Mouse (Mus musculus) liver, embryonic 12.5 days (tissue): ENCODE measurements at regions not wholly inside any gene's neighbourhood (a gene's known extent, or its start where the extent isn't known, plus 50 kb on each side); places are given as distances from the start of the nearest gene placed in this dataset.

Experiments
- ATAC-seq: fragments of 200-750 bp; cut with Nextera tagmentation; 2 replicates; pipeline ENCODE4 v1.8.0; 2017; ENCODE audit warnings: moderate number of reproducible peaks, mild to moderate bottlenecking, moderate library complexity
- H3K27ac ChIP-seq: fragments of 300-500 bp; sonication (generic); 2 replicates; pipeline ENCODE4 v1.5.1; 2016; ENCODE audit warnings: mild to moderate bottlenecking
- H3K27me3 ChIP-seq: fragments of 300-500 bp; sonication (generic); replicated peaks from 2 replicates; pipeline ENCODE4 v1.6.1; 2016; ENCODE audit warnings: mild to moderate bottlenecking, moderate library complexity
- H3K36me3 ChIP-seq: fragments of 300-500 bp; sonication (generic); 2 replicates; pipeline ENCODE4 v1.6.1; 2016; ENCODE audit warnings: mild to moderate bottlenecking, moderate library complexity
- H3K4me1 ChIP-seq: fragments of 300-500 bp; sonication (generic); 2 replicates; pipeline ENCODE4 v1.6.1; 2016
- H3K4me2 ChIP-seq: fragments of 300-500 bp; sonication (generic); 2 replicates; pipeline ENCODE4 v1.6.1; 2016; ENCODE audit warnings: mild to moderate bottlenecking, moderate library complexity
- H3K4me3 ChIP-seq: fragments of 300-500 bp; sonication (generic); 2 replicates; pipeline ENCODE4 v1.5.1; 2016; ENCODE audit warnings: mild to moderate bottlenecking, moderate library complexity
- H3K9ac ChIP-seq: fragments of 300-500 bp; sonication (generic); 2 replicates; pipeline ENCODE4 v1.6.1; 2016; ENCODE audit warnings: mild to moderate bottlenecking, moderate library complexity
- H3K9me3 ChIP-seq: fragments of 300-500 bp; sonication (generic); replicated peaks from 2 replicates; pipeline ENCODE4 v1.6.1; 2016; ENCODE audit warnings: mild to moderate bottlenecking, moderate library complexity
- WGBS: fragments of 180-500 bp; shearing (Covaris S2); methylation state at CpG from one replicate; pipeline ENCODE4 v1.1.7; 2016; ENCODE audit not compliant: insufficient replicate concordance; 5-methylcytosine and 5-hydroxymethylcytosine counted together

DNA sequence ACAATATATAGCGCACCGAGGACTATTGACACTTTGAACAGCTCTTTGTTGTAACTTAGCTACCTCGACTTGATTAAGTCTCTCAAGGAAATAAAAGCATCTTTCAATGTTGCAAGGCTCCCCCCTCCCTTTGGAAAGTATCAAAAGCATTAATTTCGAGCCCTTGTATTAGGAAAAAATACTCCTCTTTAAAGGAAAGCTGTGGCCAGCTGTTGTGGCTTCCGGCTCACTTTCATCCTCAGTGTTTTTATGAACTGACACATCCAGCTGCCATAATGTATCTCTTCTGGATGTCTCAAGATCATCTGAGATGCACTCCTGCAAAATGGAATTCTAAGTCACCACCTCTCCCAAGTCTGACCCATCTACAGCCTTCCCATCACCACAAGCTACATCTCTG, 199.6 kb upstream of the Nabp1 start:
- 61% methylated on average over 5 of the region's 5 CpGs for whole genome bisulfite sequencing
- Histone ChIP-seq H3K27me3 (no peaks in the 10 kb centered on the region), H3K36me3 (no peaks in the 10 kb centered on the region), H3K9me3 (no peaks in the 10 kb centered on the region), H3K4me1 (no peaks in the 10 kb centered on the region), H3K9ac (no peak overlapping the region), H3K27ac (no peak overlapping the region), H3K4me3 (no peak overlapping the region), H3K4me2 (no peak overlapping the region)
- ATAC-seq, result no peak

DNA sequence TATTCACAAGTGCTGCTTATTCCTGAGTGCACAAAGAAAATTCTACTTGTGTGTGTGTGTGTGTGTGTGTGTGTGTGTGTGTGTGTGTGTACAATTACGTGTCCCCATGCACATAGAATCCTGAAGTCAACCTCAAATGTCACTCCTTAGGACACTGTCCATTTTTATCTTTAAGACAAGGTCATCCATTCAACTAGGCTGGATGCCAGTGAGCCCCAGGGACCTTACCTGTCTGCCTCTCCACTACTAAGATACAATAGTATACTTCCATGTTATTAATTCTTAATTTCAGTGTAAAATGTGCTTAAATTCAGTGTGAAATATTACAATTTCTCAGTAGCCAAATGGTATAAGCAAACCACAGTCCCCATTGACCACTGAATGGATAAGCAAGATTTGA, 193.5 kb upstream of the Nabp1 start:
- no peak overlapping the region for H3K9ac ChIP-seq
- no peak overlapping the region for H3K4me2 ChIP-seq
- 38% methylated on average over 1 of the region's 1 CpGs for WGBS
- H3K27ac ChIP-seq, result no peak overlapping the region
- no peak overlapping the region for H3K4me3 ChIP-seq
- no peak for ATAC-seq
- H3K27me3 ChIP-seq, result no peaks in the 10 kb centered on the region
- H3K9me3 ChIP-seq, result no peaks in the 10 kb centered on the region
- no peaks in the 10 kb centered on the region for H3K36me3 ChIP-seq
- H3K4me1 ChIP-seq, result no peaks in the 10 kb centered on the region

DNA sequence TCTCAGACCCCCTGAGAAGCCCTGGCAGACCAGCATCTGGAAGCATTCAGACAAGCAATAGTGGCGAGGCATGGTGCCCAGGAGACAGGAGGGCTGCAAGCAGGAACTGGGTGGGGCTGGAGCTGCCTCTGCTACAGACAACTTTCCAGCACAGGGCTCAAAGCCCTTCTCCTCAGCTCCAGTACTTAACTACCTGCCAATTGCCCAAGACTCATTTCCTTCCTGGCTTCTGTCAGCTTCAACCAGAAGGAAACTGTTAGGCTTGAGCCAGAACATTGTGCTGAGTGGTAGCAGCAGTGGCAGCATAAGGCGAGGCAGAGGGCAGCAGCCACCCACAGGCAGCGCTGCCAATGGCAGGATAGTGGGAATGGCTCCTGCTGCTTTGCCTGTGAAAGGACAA, 193.1 kb upstream of the Nabp1 start:
- Histone ChIP-seq H3K27me3 (no peaks in the 10 kb centered on the region), H3K36me3 (no peaks in the 10 kb centered on the region), H3K9me3 (no peaks in the 10 kb centered on the region), H3K4me1 (no peaks in the 10 kb centered on the region), H3K9ac (no peak overlapping the region), H3K4me3 (no peak overlapping the region), H3K27ac (no peak overlapping the region), H3K4me2 (no peak overlapping the region)
- 31% methylated on average over 3 of the region's 3 CpGs for WGBS
- no peak for ATAC-seq

DNA sequence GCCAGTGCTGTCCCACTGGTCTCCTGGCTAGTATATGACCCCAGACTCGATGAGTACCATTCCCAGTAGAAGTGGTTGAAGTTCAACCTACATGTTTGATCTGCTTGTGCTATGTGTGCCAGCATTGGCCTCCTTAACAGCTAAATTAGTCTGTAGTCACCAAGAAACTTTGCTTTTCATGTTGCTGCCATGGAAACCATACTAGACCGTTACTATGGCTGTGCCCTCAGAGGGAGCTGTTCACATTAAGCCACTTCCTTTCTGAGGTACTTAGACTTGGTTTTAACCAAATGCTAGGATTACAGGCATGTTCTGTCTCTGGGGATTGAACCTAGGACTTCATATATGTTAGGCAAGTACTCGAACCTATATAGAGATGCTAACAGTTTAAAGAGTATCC, 191.8 kb upstream of the Nabp1 start:
- WGBS, result 52% methylated on average over 3 of the region's 3 CpGs
- ATAC-seq, result no peak

DNA sequence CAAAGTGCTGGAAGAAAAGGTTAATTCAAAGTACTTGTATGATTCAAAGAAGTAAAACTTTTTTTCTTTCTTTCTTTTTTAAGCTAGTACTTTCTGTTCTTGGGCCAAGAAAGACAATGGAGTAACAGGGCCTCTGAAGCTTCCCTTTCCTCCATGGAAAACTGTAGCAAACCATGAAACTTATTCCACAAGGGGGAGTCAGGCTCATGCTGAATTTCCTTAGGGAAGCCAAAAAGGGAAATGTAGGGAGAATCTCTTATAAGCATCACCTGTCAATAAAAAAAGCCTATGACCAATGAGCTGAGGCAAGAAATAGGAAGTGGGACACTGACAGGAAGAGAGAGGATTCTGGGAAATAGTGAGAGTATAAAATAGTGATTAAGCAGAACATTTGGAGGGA, 190.7 kb upstream of the Nabp1 start:
- Histone ChIP-seq H3K9me3 (no peaks in the 10 kb centered on the region), H3K27me3 (no peaks in the 10 kb centered on the region)
- no peak for ATAC-seq

More for the DNA sequence above, 191.8 kb upstream of the Nabp1 start:
- Histone ChIP-seq H3K27me3 (no peaks in the 10 kb centered on the region), H3K9me3 (no peaks in the 10 kb centered on the region), H3K36me3 (no peaks in the 10 kb centered on the region), H3K4me2 (no peak overlapping the region), H3K4me1 (no peaks in the 10 kb centered on the region), H3K9ac (no peak overlapping the region), H3K27ac (no peak overlapping the region), H3K4me3 (no peak overlapping the region)

DNA sequence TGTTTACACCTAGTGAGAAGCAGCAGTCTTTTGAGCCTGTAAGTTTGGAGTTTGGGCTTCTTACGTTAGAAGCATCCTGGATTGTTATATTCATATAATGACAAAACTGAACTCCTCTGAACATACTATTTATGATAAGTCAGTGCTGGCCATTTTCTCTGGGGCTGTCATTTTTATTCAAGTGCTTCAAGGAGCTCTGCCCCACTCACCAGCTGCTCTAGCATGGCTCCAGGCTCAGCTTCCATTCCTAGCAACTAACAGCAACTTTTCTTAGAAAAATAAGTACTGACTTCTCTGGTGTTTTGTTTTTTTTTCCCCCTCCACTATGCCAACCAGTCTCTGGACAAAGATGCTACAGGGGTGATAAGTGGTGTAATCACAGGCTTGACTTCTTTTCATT, 182.3 kb upstream of the Nabp1 start:
- Histone ChIP-seq H3K4me3 (no peak overlapping the region), H3K9me3 (no peaks in the 10 kb centered on the region), H3K27me3 (no peaks in the 10 kb centered on the region), H3K9ac (no peak overlapping the region), H3K36me3 (no peaks in the 10 kb centered on the region), H3K27ac (no peak overlapping the region), H3K4me2 (no peak overlapping the region), H3K4me1 (no peaks in the 10 kb centered on the region)
- ATAC-seq, result no peak
- WGBS, result 77% methylated on average over 1 of the region's 1 CpGs

More for the DNA sequence above, 190.7 kb upstream of the Nabp1 start:
- Histone ChIP-seq H3K4me1 (no peaks in the 10 kb centered on the region), H3K36me3 (no peaks in the 10 kb centered on the region), H3K4me2 (no peak overlapping the region), H3K27ac (no peak overlapping the region), H3K9ac (no peak overlapping the region), H3K4me3 (no peak overlapping the region)

DNA sequence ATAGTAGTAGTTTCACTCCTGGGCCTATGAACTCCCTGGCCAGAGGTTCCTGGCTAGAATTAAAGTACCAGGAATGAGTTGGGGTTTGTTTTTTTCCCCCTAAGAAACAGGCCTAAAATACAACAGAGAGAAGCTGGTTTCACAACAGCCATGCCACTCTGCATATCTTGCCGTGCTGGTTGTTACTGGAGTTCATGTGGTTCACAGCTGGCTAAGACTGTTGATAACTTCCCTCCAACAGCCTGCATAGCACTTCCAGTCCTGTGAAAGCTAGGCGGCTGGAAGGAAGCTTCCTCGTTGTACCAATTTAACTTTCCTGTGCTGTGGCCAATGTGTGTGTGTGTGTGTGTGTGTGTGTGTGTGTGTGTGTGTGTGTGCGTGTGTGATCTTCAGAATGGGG, 179.0 kb upstream of the Nabp1 start:
- Histone ChIP-seq H3K9ac (no peak overlapping the region), H3K27me3 (no peaks in the 10 kb centered on the region), H3K4me2 (no peak overlapping the region), H3K9me3 (no peaks in the 10 kb centered on the region), H3K36me3 (no peaks in the 10 kb centered on the region), H3K4me1 (no peaks in the 10 kb centered on the region), H3K4me3 (no peak overlapping the region), H3K27ac (no peak overlapping the region)
- no peak for ATAC-seq
- WGBS, result 28% methylated on average over 4 of the region's 4 CpGs

DNA sequence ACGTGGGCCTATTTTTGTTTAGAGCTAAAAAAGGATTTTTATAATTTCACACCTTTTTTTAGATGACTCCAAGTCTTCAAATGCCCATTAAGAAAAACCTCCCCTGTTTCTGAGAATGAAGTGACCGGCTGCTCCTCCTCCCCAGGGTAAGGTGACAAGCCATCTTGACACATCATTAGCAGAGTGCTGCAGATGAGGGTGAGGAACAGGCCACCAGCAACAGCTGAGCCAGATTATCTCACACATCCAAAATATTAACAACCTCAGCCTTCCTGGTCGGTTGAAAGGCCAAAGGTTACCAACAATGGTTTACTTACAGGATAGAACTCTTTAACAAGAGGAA, 172.4 kb upstream of the Nabp1 start:
- no peak overlapping the region for H3K4me2 ChIP-seq
- H3K36me3 ChIP-seq, result no peaks in the 10 kb centered on the region
- no peak overlapping the region for H3K9ac ChIP-seq
- ATAC-seq, result no peak
- 35% methylated on average over 3 of the region's 3 CpGs for WGBS
- no peaks in the 10 kb centered on the region for H3K27me3 ChIP-seq
- no peaks in the 10 kb centered on the region for H3K9me3 ChIP-seq
- H3K4me1 ChIP-seq, result no peaks in the 10 kb centered on the region
- no peak overlapping the region for H3K4me3 ChIP-seq
- H3K27ac ChIP-seq, result no peak overlapping the region

DNA sequence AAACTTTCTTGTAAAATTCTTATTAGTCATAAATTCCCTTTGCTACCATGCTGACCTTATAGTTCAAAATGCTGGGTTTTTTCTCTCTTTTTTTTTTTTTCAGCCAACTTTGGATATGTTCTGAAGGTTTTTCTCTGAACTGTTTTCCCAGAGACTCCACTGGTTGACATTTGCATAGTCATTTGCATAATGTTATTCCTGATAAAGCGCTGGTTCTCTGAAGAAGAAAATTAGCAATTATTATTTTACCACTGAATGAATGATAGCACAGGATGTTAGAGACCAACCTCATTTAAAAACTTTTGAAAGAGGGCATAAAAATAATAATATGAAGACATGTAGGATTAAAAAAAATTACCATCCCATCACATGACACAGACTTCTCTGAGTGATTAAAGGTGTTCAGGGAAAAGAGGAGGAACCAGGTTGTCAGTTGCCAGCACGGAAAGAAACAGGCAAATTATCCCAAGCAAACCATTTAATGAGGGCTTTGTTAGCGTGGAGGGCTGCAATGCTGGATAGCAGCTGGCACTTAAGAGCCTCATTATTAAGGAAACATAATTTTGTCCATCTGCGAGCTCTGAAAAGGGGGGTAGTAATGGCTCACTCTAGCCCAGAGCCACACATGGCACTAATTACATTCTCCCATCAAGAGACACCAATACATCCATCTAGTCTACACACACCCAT, 171.9 kb upstream of the Nabp1 start:
- Histone ChIP-seq H3K4me1 (no peaks in the 10 kb centered on the region), H3K9me3 (no peaks in the 10 kb centered on the region), H3K27me3 (no peaks in the 10 kb centered on the region), H3K27ac (no peak overlapping the region), H3K4me2 (no peak overlapping the region), H3K9ac (no peak overlapping the region), H3K4me3 (no peak overlapping the region), H3K36me3 (no peaks in the 10 kb centered on the region)
- no peak for ATAC-seq
- 47% methylated on average over 4 of the region's 4 CpGs for WGBS

DNA sequence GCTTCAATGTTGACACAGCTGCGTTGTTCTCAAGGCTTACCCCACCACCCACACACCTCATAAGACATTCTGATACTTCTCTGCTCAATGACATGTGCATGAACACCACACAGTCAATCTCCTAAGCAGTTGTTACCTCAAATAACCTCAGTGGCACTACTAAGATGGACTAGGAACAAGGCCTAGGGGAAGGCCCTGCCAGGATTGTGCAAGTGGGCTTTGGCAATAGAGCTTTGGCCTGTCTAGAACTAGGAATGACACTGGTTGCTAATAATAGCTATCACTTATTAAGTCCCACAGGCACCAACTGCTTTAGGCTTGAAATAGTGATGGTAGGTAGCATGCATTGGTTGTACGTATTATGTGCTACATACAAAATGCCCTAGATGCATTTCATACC, 169.7 kb upstream of the Nabp1 start:
- Histone ChIP-seq H3K9ac (no peak overlapping the region), H3K4me2 (no peak overlapping the region), H3K36me3 (no peaks in the 10 kb centered on the region), H3K27ac (no peak overlapping the region), H3K9me3 (no peaks in the 10 kb centered on the region), H3K4me3 (no peak overlapping the region), H3K27me3 (no peaks in the 10 kb centered on the region), H3K4me1 (no peaks in the 10 kb centered on the region)
- ATAC-seq, result no peak
- 77% methylated on average over 2 of the region's 2 CpGs for WGBS

DNA sequence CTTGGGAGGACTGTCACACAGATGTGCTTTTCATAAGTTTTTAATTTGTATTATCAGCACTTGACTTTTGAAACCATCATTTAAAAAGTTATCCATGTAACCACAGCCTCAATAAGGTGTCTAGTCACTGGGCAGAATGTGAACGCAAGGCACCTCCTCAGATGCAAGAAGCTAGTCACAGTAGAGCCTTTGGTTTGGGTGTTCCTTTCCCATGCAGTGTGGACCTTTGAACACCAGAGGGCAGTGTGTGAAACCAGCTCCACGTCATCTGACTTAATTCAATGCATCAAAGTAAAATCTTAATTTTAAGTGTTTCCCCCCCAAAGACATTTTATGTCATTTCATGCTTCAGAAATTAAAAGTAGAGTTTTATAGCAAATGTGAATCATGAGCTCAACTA, 166.2 kb upstream of the Nabp1 start:
- Histone ChIP-seq H3K27me3 (no peaks in the 10 kb centered on the region), H3K4me3 (no peak overlapping the region), H3K9ac (no peak overlapping the region), H3K4me1 (no peaks in the 10 kb centered on the region), H3K4me2 (no peak overlapping the region), H3K9me3 (no peaks in the 10 kb centered on the region), H3K27ac (no peak overlapping the region), H3K36me3 (no peaks in the 10 kb centered on the region)
- WGBS, result 31% methylated on average over 2 of the region's 2 CpGs
- ATAC-seq, result no peak

DNA sequence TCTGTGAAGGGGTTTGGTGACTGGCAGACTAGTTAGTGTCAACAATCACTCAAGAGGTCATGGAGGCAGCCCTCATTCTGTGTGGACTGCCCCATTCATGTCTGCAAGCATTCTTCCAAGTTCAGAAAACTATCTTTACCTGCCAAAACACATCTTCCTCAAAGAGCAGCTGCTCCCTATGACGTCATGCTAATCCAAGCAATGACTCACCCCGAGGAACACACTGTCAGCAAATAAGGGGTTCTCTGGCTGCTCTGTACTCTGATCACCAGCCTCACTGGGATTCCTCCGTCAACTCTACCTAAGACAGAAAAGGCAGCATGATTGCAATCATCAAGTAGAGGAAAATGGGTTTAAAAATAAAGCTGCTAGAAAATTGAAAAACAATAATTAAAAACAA, 165.4 kb upstream of the Nabp1 start:
- H3K4me3 ChIP-seq, result no peak overlapping the region
- H3K9ac ChIP-seq, result no peak overlapping the region
- no peaks in the 10 kb centered on the region for H3K9me3 ChIP-seq
- ATAC-seq, result no peak
- no peaks in the 10 kb centered on the region for H3K36me3 ChIP-seq
- WGBS, result 58% methylated on average over 3 of the region's 3 CpGs
- H3K27ac ChIP-seq, result no peak overlapping the region
- no peak overlapping the region for H3K4me2 ChIP-seq
- H3K27me3 ChIP-seq, result no peaks in the 10 kb centered on the region
- H3K4me1 ChIP-seq, result no peaks in the 10 kb centered on the region

DNA sequence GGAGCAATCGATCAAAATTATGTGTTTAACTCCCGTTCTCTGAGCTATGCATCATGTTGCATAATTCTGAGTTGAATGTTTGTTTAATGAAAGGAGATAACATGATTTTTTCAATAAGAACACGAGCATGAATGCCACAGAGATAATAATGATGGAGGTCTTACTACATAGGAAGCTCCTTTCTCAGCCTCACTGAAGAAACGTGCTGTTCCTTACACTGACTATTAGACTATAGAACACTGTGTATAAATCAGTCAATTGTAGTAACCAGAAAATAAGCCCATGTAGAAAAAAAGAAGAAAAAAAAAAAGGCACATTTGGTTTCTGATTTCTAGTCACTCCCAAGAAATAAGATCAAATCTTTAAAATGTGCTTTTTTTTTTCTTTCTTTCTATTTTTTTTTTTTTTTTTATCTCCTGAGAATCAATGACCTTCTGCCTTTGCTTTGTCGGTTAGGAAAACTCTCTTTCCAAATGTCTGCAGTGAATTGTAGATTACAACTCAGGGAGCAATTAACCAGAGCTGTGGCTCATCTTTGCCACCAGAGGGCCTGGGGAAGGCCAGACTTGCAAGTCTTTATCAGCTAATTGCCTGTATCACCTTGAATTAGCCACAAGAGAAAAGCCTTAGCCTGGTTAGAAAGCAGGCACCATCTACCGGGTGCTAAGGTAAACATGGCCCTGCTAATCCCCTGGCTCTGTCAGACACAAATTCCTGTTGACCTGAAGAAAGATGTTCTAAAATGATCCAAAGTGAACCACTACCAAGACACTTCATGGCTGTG, 160.5 kb upstream of the Nabp1 start:
- Histone ChIP-seq H3K4me1 (no peaks in the 10 kb centered on the region), H3K27me3 (no peaks in the 10 kb centered on the region), H3K4me2 (no peak overlapping the region), H3K9me3 (no peaks in the 10 kb centered on the region), H3K9ac (no peak overlapping the region), H3K36me3 (no peaks in the 10 kb centered on the region), H3K4me3 (no peak overlapping the region), H3K27ac (no peak overlapping the region)
- WGBS, result 43% methylated on average over 6 of the region's 6 CpGs
- ATAC-seq, result no peak
